Mouse (Mus musculus) liver, embryonic 13.5 days (tissue): ENCODE data around the gene Sprr2a1. TPM values are rescaled to one million over a fixed set of nuclear protein-coding genes. Genes with fewer than 3 reads are reported as not detected.
"Not testable (repeated sequence)": the region's sequence is repeated elsewhere in the genome, so short reads cannot be mapped to it uniquely, and the experiment has no call there.

Experiments used
- ATAC-seq: fragments of 200-750 bp; cut with Nextera tagmentation; 2 replicates; pipeline ENCODE4 v1.8.0; 2017; ENCODE audit warnings: low read depth, mild to moderate bottlenecking, moderate number of reproducible peaks, moderate library complexity
- DNase-seq: peaks from one replicate; pipeline ENCODE4 v3.0.0; 2022
- H3K27ac ChIP-seq: fragments of 300-500 bp; sonication (generic); 2 replicates; pipeline ENCODE4 v1.5.1; 2015; ENCODE audit warnings: moderate library complexity, mild to moderate bottlenecking, inconsistent platforms
- H3K27me3 ChIP-seq: fragments of 300-500 bp; sonication (generic); 2 replicates; pipeline ENCODE4 v1.6.1; 2015; ENCODE audit warnings: mild to moderate bottlenecking, inconsistent platforms
- H3K36me3 ChIP-seq: fragments of 300-500 bp; sonication (generic); 2 replicates; pipeline ENCODE4 v1.6.1; 2015; ENCODE audit warnings: mild to moderate bottlenecking, inconsistent platforms
- H3K4me1 ChIP-seq: fragments of 300-500 bp; sonication (generic); replicated peaks from 2 replicates; pipeline ENCODE4 v1.6.1; 2015; ENCODE audit warnings: inconsistent platforms
- H3K4me2 ChIP-seq: fragments of 300-500 bp; sonication (generic); 2 replicates; pipeline ENCODE4 v1.6.1; 2015; ENCODE audit warnings: inconsistent platforms, mild to moderate bottlenecking, moderate library complexity
- H3K4me3 ChIP-seq: fragments of 300-500 bp; sonication (generic); replicated peaks from 2 replicates; pipeline ENCODE4 v1.5.1; 2015; ENCODE audit warnings: mild to moderate bottlenecking, inconsistent platforms
- H3K9ac ChIP-seq: fragments of 300-500 bp; sonication (generic); 2 replicates; pipeline ENCODE4 v1.6.1; 2015; ENCODE audit warnings: mild to moderate bottlenecking, inconsistent platforms
- H3K9me3 ChIP-seq: fragments of 300-500 bp; sonication (generic); replicated peaks from 2 replicates; pipeline ENCODE4 v1.6.1; 2016; ENCODE audit warnings: inconsistent platforms
- WGBS: fragments of 180-500 bp; shearing (Covaris S2); methylation state at CpG from one replicate; pipeline ENCODE4 v1.1.7; 2015; ENCODE audit not compliant: insufficient replicate concordance; 5-methylcytosine and 5-hydroxymethylcytosine counted together
- polyA plus RNA-seq: library from polyadenylated mRNA; unstranded; fragments of >200 nt; fragmentation: Nextera tagmentation; extraction: Ambion mirVana; gene quantifications from 2 replicates; pipeline ENCODE4 v1.2.1, GENCODE M21; 2015

Sprr2a1 gene
- 0.06 TPM in 1 of 2 replicates, not detected in the other for polyA plus RNA-seq

GRCm38 (mm10) chr3:92215569-92215968 is at the start of gene Sprr2a1, which contains the start of gene Sprr2a2:
Gene Sprr2a1 (plus strand): TSS chr3:92215799.
Gene Sprr2a2 (plus strand): TSS chr3:92215920.
- DNase-seq, H3K27me3 ChIP-seq, H3K36me3 ChIP-seq, H3K4me2 ChIP-seq, H3K27ac ChIP-seq, H3K9me3 ChIP-seq, H3K4me1 ChIP-seq, H3K9ac ChIP-seq, ATAC-seq, H3K4me3 ChIP-seq: not testable (repeated sequence)
- WGBS = no CpG with 5 or more reads among the region's 2 CpGs

- no peak overlapping the region for H3K4me3 ChIP-seq
- WGBS = 70% methylated on average over 3 of the region's 3 CpGs
- H3K9ac ChIP-seq = no peak overlapping the region
- ATAC-seq (no peak), DNase-seq (no peak)
- no peak overlapping the region for H3K27ac ChIP-seq
- no peak overlapping the region for H3K4me2 ChIP-seq
- H3K4me1 ChIP-seq = no peaks in the 10 kb centered on the region
- H3K9me3 ChIP-seq = no peaks in the 10 kb centered on the region
- no peaks in the 10 kb centered on the region for H3K27me3 ChIP-seq
- no peaks in the 10 kb centered on the region for H3K36me3 ChIP-seq
These were observed 45.8 kb upstream of the Sprr2a1 start for GRCm38 (mm10) chr3:92169847-92170246.

GRCm38 (mm10) chr3:92176880-92177279 is 38.7 kb upstream of the Sprr2a1 start:
- no peaks in the 10 kb centered on the region for H3K9me3 ChIP-seq
- ATAC-seq = no peak
- no peak overlapping the region for H3K4me3 ChIP-seq
- DNase-seq = no peak
- no peaks in the 10 kb centered on the region for H3K4me1 ChIP-seq
- H3K36me3 ChIP-seq = no peaks in the 10 kb centered on the region
- H3K4me2 ChIP-seq = no peak overlapping the region
- H3K27ac ChIP-seq = no peak overlapping the region
- no peaks in the 10 kb centered on the region for H3K27me3 ChIP-seq
- no peak overlapping the region for H3K9ac ChIP-seq
- WGBS = 44% methylated on average over 1 of the region's 1 CpGs

GRCm38 (mm10) chr3:92195512-92196200 is 19.9 kb upstream of the Sprr2a1 start:
- Histone ChIP-seq H3K27me3 (no peaks in the 10 kb centered on the region), H3K4me1 (no peaks in the 10 kb centered on the region), H3K9me3 (no peaks in the 10 kb centered on the region), H3K4me3 (no peak overlapping the region), H3K36me3 (no peaks in the 10 kb centered on the region), H3K4me2 (no peak overlapping the region), H3K27ac (no peak overlapping the region), H3K9ac (no peak overlapping the region)
- no peak for DNase-seq
- 75% methylated on average over 6 of the region's 6 CpGs for WGBS
- ATAC-seq = no peak

- not testable (repeated sequence) for H3K4me1 ChIP-seq, ATAC-seq, H3K9me3 ChIP-seq, H3K4me2 ChIP-seq, H3K36me3 ChIP-seq, DNase-seq, H3K4me3 ChIP-seq, H3K27me3 ChIP-seq, H3K27ac ChIP-seq, H3K9ac ChIP-seq
- WGBS = no CpG with 5 or more reads among the region's 16 CpGs
These were observed 4.3 kb upstream of the Sprr2a1 start for GRCm38 (mm10) chr3:92211133-92211925.

GRCm38 (mm10) chr3:92212059-92212458 is 3.5 kb upstream of the Sprr2a1 start:
- not testable (repeated sequence) for ATAC-seq, H3K9ac ChIP-seq, H3K4me1 ChIP-seq, H3K36me3 ChIP-seq, H3K4me3 ChIP-seq, H3K9me3 ChIP-seq, H3K27me3 ChIP-seq, H3K4me2 ChIP-seq, DNase-seq, H3K27ac ChIP-seq
- no CpG with 5 or more reads among the region's 1 CpGs for WGBS

GRCm38 (mm10) chr3:92213651-92214050 is 1.9 kb upstream of the Sprr2a1 start:
- not testable (repeated sequence) for H3K27ac ChIP-seq, H3K4me2 ChIP-seq, ATAC-seq, H3K27me3 ChIP-seq, H3K4me1 ChIP-seq, H3K36me3 ChIP-seq, H3K9ac ChIP-seq, DNase-seq, H3K4me3 ChIP-seq, H3K9me3 ChIP-seq

GRCm38 (mm10) chr3:92219031-92219430 is 3.4 kb downstream of the Sprr2a1 start:
- not testable (repeated sequence) for H3K4me2 ChIP-seq, H3K4me3 ChIP-seq, H3K9me3 ChIP-seq, H3K9ac ChIP-seq, ATAC-seq, H3K4me1 ChIP-seq, H3K27me3 ChIP-seq, H3K36me3 ChIP-seq, DNase-seq, H3K27ac ChIP-seq
- WGBS = no CpG with 5 or more reads among the region's 8 CpGs

GRCm38 (mm10) chr3:92223708-92224107 is 8.1 kb downstream of the Sprr2a1 start:
- not testable (repeated sequence) for H3K27me3 ChIP-seq, H3K4me3 ChIP-seq, H3K9ac ChIP-seq, H3K4me2 ChIP-seq, DNase-seq, H3K27ac ChIP-seq, H3K9me3 ChIP-seq, ATAC-seq, H3K4me1 ChIP-seq, H3K36me3 ChIP-seq

GRCm38 (mm10) chr3:92227410-92227809 is 11.8 kb downstream of the Sprr2a1 start:
- ATAC-seq, H3K36me3 ChIP-seq, H3K27ac ChIP-seq, H3K9ac ChIP-seq, H3K27me3 ChIP-seq, H3K4me2 ChIP-seq, H3K4me3 ChIP-seq, H3K9me3 ChIP-seq, DNase-seq, H3K4me1 ChIP-seq: not testable (repeated sequence)
- WGBS = 45% methylated on average over 3 of the region's 3 CpGs

- no CpG with 5 or more reads among the region's 5 CpGs for WGBS
- H3K4me2 ChIP-seq, ATAC-seq: not testable (repeated sequence)
These were observed 21.0 kb downstream of the Sprr2a1 start for GRCm38 (mm10) chr3:92236463-92237189.

More at GRCm38 (mm10) chr3:92236463-92237189, 21.0 kb downstream of the Sprr2a1 start:
- H3K27me3 ChIP-seq, DNase-seq, H3K9me3 ChIP-seq, H3K4me3 ChIP-seq, H3K27ac ChIP-seq, H3K9ac ChIP-seq, H3K4me1 ChIP-seq, H3K36me3 ChIP-seq: not testable (repeated sequence)
